Mouse (Mus musculus) T-helper 17 cell (primary cell): ENCODE results near the gene Zscan22.
"Not testable (repeated sequence)": the region's sequence is repeated elsewhere in the genome, so short reads cannot be mapped to it uniquely, and the experiment has no call there.

Experiments used
- in situ Hi-C, 2 experiments: fragments of 300-600 bp; cut with MboI, MseI; formaldehyde crosslinking; loops; 1 replicate in 1 of 2; 2 replicates in 1 of 2; pipeline ENCODE4 v1.15.1; 2025; ENCODE audit warnings: high pct_unique_total_duplicates in 2 of 2

Zscan22 gene

DNA sequence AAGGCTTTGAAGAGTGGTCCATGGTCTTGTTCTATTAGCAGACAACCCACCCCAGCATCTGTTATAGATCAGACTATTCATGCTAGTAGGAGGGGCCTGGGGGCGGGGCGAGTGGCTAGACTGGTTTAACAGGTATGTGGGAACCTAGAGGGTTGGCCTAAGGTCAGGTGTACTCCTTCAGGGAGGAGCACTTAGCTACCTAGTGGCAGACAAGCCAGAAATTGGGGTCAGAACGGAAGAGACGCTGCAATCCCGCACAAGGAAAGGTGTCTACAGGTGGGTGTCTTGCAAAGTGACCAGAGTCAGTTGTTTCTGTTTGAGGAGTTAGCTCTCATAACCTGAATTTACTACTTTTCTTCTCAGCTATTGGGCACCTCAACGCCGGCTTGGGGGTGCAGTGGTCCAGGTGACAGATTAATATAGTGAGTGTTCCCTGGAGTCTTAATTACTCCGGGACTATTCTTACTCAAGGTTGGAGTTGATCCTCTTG lies 29.6 kb downstream of the Zscan22 start, which contains the start of gene Rnf225:
Gene Rnf225 (plus strand): TSS at position 226 of the 490 bp plus-strand sequence.
- in situ Hi-C loops: no loop called here

DNA sequence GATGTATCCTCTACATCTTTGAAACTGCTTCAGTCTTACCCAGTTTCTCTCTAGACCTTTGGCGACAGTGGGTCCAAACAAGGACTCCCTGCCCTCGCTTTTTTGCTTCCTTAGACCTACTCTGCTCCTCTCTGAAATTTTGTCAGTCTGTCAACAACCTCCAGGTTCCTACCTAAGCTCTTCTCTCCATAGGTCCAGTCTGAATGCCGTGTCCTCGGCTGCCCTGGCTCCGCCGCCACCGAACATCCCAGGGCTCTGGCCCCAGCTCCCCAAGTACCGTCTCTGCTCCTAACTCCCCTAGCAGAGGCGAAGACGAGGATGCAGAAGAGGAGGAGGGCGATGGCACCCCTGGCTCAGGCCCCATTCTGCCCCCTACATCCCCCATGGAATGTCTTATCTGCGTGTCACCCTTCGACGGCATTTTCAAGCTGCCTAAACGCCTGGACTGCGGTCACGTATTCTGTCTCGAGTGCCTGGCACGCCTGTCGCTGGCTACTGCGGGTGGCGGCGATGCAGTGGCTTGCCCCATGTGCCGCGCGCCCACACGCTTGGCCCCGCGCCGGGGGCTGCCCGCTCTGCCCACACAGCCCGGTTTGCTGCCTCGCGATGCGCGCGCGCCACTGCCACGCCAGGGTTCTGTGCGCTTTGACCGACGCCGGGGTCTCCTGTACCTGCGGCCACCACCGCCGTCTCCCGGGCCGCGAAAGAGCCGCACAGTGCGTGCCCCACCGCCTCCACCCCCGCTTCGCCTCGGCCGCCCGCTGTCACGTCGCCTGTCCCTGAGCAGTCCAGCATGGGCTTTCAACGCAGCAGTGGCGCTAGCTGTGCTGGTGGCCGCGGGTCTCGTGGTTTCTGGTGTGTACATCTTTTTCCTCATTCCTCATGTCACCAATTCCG lies 30.3 kb downstream of the Zscan22 start:
- in situ Hi-C loops: no loop called here

DNA sequence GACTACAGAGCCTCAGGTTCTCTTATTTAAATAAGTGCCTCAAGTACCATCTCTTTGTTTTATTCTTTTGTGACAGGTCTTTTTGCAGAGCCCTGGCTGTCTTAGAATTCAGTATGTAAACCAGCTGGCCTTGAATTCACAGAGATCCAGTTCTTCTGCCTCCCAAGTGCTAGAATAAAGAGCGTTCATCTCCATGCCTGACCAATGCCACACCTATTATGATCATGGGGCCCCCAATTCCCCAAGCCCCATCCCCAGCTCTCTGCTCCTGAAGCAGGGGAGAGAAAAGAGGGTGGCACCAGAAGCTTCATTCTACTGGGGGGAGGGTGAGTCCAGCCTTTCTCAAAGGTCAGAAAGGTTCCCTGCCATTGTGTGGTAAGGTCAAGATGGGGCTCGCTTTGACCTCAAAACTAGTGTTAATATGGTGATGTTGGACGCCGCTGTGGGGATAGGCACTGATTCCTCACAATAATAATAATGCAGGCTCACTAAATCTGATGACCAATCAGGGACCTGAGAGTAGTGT lies 36.1 kb downstream of the Zscan22 start:
- in situ Hi-C loops: no loop called here

DNA sequence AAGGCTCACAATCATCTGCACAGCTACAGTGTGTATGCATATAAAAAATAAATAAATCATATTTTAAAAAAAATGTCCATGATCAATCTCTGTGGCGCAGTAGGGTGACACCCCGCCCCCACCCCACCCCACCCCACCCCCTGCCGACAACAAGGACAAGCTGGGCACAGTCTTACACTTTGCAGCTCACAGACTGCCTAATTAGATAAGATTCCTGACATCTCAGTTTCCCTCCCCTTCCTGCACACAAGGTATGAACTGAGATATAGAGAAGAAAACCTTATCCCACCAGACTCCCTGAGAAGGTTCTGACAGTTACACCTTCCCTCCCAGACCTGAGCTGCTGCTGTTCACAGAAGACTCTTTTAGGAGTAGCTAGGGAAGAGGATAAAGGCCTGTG lies 37.2 kb downstream of the Zscan22 start:
- in situ Hi-C loops: no loop called here

DNA sequence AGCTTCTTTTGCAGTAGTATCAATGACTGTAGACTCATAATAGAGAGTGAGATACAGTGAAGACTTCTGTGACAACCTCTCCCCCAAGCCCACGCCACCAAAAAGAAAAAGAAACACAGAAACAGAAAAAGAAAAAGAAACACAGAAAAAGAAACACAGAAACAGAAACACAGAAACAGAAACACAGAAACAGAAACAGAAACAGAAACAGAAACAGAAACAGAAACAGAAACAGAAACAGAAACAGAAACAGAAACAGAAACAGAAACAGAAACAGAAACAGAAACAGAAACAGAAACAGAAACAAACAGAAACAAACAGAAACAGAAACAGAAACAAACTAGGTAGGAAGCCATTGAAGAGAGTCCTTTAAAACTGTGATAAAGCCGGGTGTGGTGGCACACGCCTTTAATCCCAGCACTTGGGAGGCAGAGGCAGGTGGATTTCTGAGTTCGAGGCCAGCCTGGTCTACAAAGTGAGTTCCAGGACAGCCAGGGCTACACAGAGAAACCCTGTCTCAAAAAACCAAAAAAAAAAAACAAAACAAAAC lies 39.7 kb downstream of the Zscan22 start:
- in situ Hi-C loops: not testable (repeated sequence)

DNA sequence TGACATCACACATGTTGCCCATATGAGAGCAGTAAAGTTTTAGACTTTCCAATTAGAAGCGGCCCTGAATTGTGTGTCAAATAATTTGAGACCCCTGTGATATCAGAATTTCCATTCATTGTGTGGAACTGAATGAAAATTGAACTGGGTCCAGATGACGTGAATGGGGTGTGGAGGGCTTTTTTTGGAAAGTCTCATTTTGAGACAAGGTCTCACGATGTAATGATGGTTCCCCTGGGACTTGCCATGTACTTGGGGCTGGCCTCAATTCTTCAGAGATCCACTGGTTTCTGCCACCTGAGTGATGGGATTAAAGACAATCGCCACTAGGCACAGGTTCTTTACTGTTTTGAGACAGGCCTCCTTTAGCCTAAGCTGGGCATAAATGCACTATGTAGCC lies 43.0 kb downstream of the Zscan22 start:
- in situ Hi-C loops: loop anchor here in 1 of 2 experiments (5.0 kb wide), 1 partner anchor 67 kb away; no protein-coding TSS in a partner anchor

DNA sequence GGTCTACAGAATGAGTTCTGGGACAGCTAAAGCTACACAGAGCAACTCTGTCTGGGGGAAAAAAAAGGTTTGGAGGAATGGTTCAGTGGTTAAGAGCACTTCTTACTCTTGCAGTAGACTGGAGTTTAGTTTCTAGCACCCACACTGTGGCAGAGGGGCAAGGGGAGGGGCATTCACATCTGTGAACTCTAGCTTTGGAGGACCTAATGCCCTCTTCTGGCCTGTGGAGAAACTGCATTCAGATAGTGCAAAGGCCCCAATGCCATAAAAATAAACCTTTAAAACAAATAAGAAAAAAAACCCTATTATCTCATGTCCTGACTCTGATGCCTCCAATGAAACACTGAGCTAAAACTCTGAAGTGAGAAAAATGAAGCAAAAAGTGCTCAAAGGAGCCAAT lies 45.9 kb downstream of the Zscan22 start:
- in situ Hi-C loops: loop anchor here in 1 of 2 experiments (5.0 kb wide), 1 partner anchor 64 kb away; no protein-coding TSS in a partner anchor

DNA sequence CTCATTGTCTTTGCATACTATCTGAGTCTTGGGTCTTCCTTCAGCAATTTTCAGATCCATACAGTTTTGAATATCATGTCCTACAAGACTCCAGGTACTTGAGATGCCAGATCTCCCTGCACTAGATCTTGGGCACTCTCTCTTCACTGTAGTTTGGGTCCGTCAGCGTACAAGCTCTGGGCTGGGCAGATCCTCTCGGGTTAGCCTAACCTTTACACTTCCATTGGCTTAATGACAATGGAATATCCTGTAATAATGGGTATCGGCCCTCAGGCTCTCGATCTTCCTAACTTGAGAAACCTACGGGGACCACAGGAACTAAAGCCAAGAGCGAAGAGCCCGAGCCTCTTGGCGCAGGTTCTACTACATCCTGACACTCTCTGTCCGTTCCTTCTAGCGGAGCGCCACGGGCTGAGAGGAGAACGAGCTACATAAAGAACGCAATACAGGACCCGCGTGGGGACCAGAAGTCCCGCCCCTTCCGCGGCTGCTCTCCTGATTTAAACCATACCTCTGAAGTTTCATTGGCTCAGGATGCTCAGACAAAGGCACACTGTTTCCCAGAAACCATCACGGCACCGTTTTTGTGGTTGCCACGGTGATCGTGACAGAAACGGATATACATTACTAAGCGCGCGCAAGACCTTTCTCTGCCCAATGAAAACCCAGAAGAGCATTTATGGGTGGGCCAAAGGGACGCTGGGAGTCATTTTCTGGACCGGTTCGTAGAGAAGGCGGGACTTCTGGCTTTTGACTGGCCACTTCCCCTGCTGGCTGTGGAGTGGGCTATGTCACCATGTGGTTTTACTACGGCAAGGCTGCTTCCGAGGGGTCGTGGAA lies 51.6 kb downstream of the Zscan22 start:
- in situ Hi-C loops: no loop called here

DNA sequence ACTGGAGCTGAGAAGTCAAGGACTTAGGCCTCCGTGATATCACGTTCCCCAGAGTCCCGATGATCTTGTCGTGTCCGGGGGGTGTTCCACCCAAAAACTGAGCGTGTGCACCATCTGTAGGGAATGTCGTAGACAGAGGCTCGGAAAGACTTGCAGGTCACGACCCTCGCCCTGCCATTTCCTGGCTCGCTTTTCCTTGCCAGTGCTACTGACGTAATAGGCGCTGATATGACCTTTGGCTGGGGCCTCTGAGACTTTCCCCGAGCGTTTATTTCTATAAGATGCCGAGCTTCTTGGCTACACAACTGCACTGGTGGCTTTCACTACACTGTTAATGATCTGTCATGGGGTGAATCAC lies 52.2 kb downstream of the Zscan22 start:
- in situ Hi-C loops: loop anchor here in 1 of 2 experiments (5.0 kb wide), 1 partner anchor 57 kb away; no protein-coding TSS in a partner anchor

DNA sequence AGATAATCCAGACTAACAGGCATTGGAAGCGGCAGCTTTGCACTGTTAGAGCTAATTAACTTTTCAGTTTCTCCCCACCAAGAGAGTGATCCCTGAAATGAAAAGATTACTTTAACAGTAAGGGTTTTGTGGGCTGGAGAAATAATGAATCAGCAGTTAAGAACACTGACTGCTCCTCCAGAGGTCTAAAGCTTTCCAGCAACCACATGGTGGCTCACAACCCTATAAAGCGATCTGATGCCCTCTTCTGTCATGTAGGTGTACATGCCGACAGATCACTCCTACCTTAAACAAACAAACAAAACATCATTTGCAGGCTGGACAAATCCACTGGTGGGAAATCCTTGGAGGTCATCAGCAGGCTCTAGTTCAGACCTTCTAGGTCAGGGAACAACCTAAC lies 57.3 kb downstream of the Zscan22 start:
- in situ Hi-C loops: loop anchor here in 1 of 2 experiments (5.0 kb wide), 1 partner anchor 52 kb away; no protein-coding TSS in a partner anchor

DNA sequence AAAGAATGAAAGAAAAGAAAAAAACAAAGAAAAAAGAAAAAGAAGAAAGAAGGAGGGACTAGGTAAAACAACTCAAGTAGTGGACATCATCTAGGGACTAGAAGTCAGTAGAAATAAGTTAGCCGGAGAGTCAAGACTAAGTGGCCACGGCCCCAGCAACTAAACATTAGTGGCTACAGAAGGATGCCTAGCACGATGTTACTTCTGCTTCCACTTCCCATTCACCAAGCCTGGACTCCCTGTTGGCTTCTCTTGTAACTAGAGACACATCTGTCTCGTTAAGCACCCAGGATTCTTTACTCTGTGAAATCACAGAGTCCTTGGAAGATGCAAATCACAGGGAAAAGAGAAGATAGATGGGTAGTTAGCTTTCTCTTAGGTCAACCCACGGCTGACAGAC lies 59.9 kb downstream of the Zscan22 start:
- in situ Hi-C loops: no loop called here
